In genomic region chrX:7670390-7670881, GRCm38 (mm10) we compare ENCODE assay signal across 8 mouse cellular contexts. TPM values are rescaled to one million over a fixed set of nuclear protein-coding genes. Genes with fewer than 3 reads are reported as not detected.
DNase-seq lines count a peak whose midpoint lies in the region; ATAC-seq and TF ChIP-seq lines count a peak whose summit lies in the region.

No protein-coding gene starts in this region.

- peak; percentile 33 for ATAC-seq in Patski
- ATAC-seq in lung, embryonic 15.5 days (ENCODE audit: borderline replicate concordance, extremely low read depth, low FRiP score, low TSS enrichment) = peak; percentile 78
- 0 out of 2 replicates have a peak, but pooled peaks have one; percentile 36 for ATAC-seq in neural tube, embryonic 15.5 days (ENCODE audit: low FRiP score)

- peaks cover 2% of the 10 kb centered on the region; the same call in 1 of the 2 replicates for H3K4me1 ChIP-seq in kidney, adult 2 months (ENCODE audit: control insufficient read depth, insufficient read depth, low read length)
- H3K4me1 ChIP-seq in lung, embryonic 15.5 days = peaks cover 16% of the 10 kb centered on the region
- H3K4me1 ChIP-seq in neural tube, embryonic 15.5 days = peaks cover 3% of the 10 kb centered on the region

- peak overlapping the region; percentile 50 for H3K9ac ChIP-seq in lung, embryonic 15.5 days
- no peak overlapping the region for H3K9ac ChIP-seq in neural tube, embryonic 15.5 days (replicated peaks)

- no peaks in the 10 kb centered on the region for H3K27me3 ChIP-seq in Patski
- no peaks in the 10 kb centered on the region for H3K27me3 ChIP-seq in kidney, adult 2 months (replicated peaks; ENCODE audit: control insufficient read depth, insufficient read depth, low read length)
- H3K27me3 ChIP-seq in lung, embryonic 15.5 days = no peaks in the 10 kb centered on the region
- H3K27me3 ChIP-seq in neural tube, embryonic 15.5 days (replicated peaks) = no peaks in the 10 kb centered on the region

- POLR2A ChIA-PET in Patski (lab: Charles Lee) = interaction anchor here (1.1 to 1.4 kb wide), 2 partner anchors 16 to 22 kb away, joined by 3 to 6 read pairs; no protein-coding TSS in a partner anchor

- peak overlapping the region; percentile 86 for H3K4me3 ChIP-seq in kidney, adult 2 months (ENCODE audit: insufficient read depth, low read depth, low read length)
- H3K4me3 ChIP-seq in lung, embryonic 15.5 days = peak overlapping the region; percentile 55
- H3K4me3 ChIP-seq in neural tube, embryonic 15.5 days (replicated peaks) = peak overlapping the region; percentile 35

- H3K27ac ChIP-seq in kidney, adult 2 months (ENCODE audit: insufficient read depth, low read depth, low read length) = peak overlapping the region; percentile 72
- peak overlapping the region; percentile 92 for H3K27ac ChIP-seq in lung, embryonic 15.5 days
- no peak overlapping the region for H3K27ac ChIP-seq in neural tube, embryonic 15.5 days (replicated peaks)

- peaks cover 2% of the 10 kb centered on the region; the same call in 1 of the 2 replicates for H3K36me3 ChIP-seq in kidney, adult 2 months (ENCODE audit: control insufficient read depth, insufficient read depth, low read length)
- H3K36me3 ChIP-seq in lung, embryonic 15.5 days = peaks cover 8% of the 10 kb centered on the region; the same call in 1 of the 2 replicates
- H3K36me3 ChIP-seq in neural tube, embryonic 15.5 days = no peaks in the 10 kb centered on the region

- CTCF ChIA-PET in Patski (lab: Charles Lee) = interaction anchor here (1.0 kb wide), 1 partner anchor 46 kb away, joined by 3 read pairs; no protein-coding TSS in a partner anchor

- WGBS in kidney, adult 2 months = 3% methylated on average over 17 of the region's 19 CpGs
- WGBS in lung, embryonic 15.5 days = 12% methylated on average over 12 of the region's 19 CpGs
- WGBS in neural tube, embryonic 15.5 days = 24% methylated on average over 19 of the region's 19 CpGs

- in situ Hi-C loops in Patski (cut with MboI; ENCODE audit: low pct_unique_long_range_greater_than_20kb) = no loop called here

- no peak for TF ChIP-seq CTCF in Patski (IDR thresholded peaks at IDR 0.05)
- no peak for TF ChIP-seq CTCF in kidney, adult 2 months (conservative IDR thresholded peaks at IDR 0.05; ENCODE audit: insufficient read depth, insufficient read length, low read depth, low read length)

- H3K9me3 ChIP-seq in lung, embryonic 15.5 days = no peaks in the 10 kb centered on the region
- H3K9me3 ChIP-seq in neural tube, embryonic 15.5 days (replicated peaks) = no peaks in the 10 kb centered on the region

- DNase-seq in A20 (ENCODE audit: low read depth, low spot score) (peak; percentile 90), Patski (ENCODE audit: low read depth, low spot score) (peak; percentile 19)
- peak; percentile 54 for DNase-seq in embryo, embryonic 9.5 days (ENCODE audit: extremely low spot score)
- peak; percentile 70 to 79 for DNase-seq in heart, adult 9 months (ENCODE audit: low spot score in 2 of 2)
- peak; percentile 66 for DNase-seq in kidney, adult 2 months
- peak; percentile 49 to 64 for DNase-seq in thymus, postnatal 36 days

- peak overlapping the region; percentile 56 for H3K4me2 ChIP-seq in lung, embryonic 15.5 days
- H3K4me2 ChIP-seq in neural tube, embryonic 15.5 days = peak overlapping the region; percentile 55

- no peak for TF ChIP-seq POLR2A in kidney, adult 2 months (IDR thresholded peaks at IDR 0.05; ENCODE audit: low read depth, low read length)

RNA-seq across cellular contexts. Expression of gene Plp2, which starts 0.8 kb away (rescaled TPM):
- polyA plus RNA-seq in Patski (2021) = 124 TPM
- 72.2 and 74.1 TPM in 2 replicates for polyA plus RNA-seq in kidney, adult 2 months (2012; rRNA removed)
- polyA plus RNA-seq in lung, embryonic 15.5 days (2015; fragmentation: Nextera tagmentation; extraction: Ambion mirVana) = 186 and 191 TPM in 2 replicates
- 20.3 and 50.6 TPM in 2 replicates for polyA plus RNA-seq in neural tube, embryonic 15.5 days (2015; fragmentation: Nextera tagmentation; extraction: Ambion mirVana)

RNA-seq across cellular contexts. Expression of gene Magix, which starts 10.6 kb away (rescaled TPM):
- polyA plus RNA-seq in Patski (2021) = 0.06 TPM
- 17.4 and 22.1 TPM in 2 replicates for polyA plus RNA-seq in kidney, adult 2 months (2012; rRNA removed)
- polyA plus RNA-seq in lung, embryonic 15.5 days (2015; fragmentation: Nextera tagmentation; extraction: Ambion mirVana) = 0.53 and 0.62 TPM in 2 replicates
- polyA plus RNA-seq in neural tube, embryonic 15.5 days (2015; fragmentation: Nextera tagmentation; extraction: Ambion mirVana) = 0.13 TPM in 1 of 2 replicates, not detected in the other

RNA-seq across cellular contexts. Expression of gene Prickle3, which starts 13.4 kb away (rescaled TPM):
- 0.05 TPM for polyA plus RNA-seq in Patski (2021)
- 8.9 and 9.2 TPM in 2 replicates for polyA plus RNA-seq in kidney, adult 2 months (2012; rRNA removed)
- polyA plus RNA-seq in lung, embryonic 15.5 days (2015; fragmentation: Nextera tagmentation; extraction: Ambion mirVana) = 8.5 and 8.8 TPM in 2 replicates
- polyA plus RNA-seq in neural tube, embryonic 15.5 days (2015; fragmentation: Nextera tagmentation; extraction: Ambion mirVana) = 1.7 and 3.8 TPM in 2 replicates

RNA-seq across cellular contexts. Expression of gene Gpkow, which starts 26.5 kb away (rescaled TPM):
- 36.4 TPM for polyA plus RNA-seq in Patski (2021)
- polyA plus RNA-seq in kidney, adult 2 months (2012; rRNA removed) = 8.2 and 10.9 TPM in 2 replicates
- 46.9 and 49.1 TPM in 2 replicates for polyA plus RNA-seq in lung, embryonic 15.5 days (2015; fragmentation: Nextera tagmentation; extraction: Ambion mirVana)
- 46.0 and 46.5 TPM in 2 replicates for polyA plus RNA-seq in neural tube, embryonic 15.5 days (2015; fragmentation: Nextera tagmentation; extraction: Ambion mirVana)

RNA-seq across cellular contexts. Expression of gene Syp, which starts 32.2 kb away (rescaled TPM):
- 1.1 TPM for polyA plus RNA-seq in Patski (2021)
- polyA plus RNA-seq in kidney, adult 2 months (2012; rRNA removed) = 8.0 and 9.2 TPM in 2 replicates
- 1.9 and 3.4 TPM in 2 replicates for polyA plus RNA-seq in lung, embryonic 15.5 days (2015; fragmentation: Nextera tagmentation; extraction: Ambion mirVana)
- 195 and 223 TPM in 2 replicates for polyA plus RNA-seq in neural tube, embryonic 15.5 days (2015; fragmentation: Nextera tagmentation; extraction: Ambion mirVana)

Comparison
In these comparisons a context has a peak if more than half of its experiments do, and no peak if none do; other contexts are left out.
1. DNase-seq: peak in every context shown above with its lines; median percentile 90 in A20; 74 in heart, adult 9 months; 66 in kidney, adult 2 months; 56 in thymus, postnatal 36 days; 54 in embryo, embryonic 9.5 days; 19 in Patski.
2. H3K4me3 ChIP-seq: peak in every context shown above with its lines; median percentile 86 in kidney, adult 2 months; 55 in lung, embryonic 15.5 days; 35 in neural tube, embryonic 15.5 days.
3. RNA of gene Magix, which starts 10.6 kb away (polyA plus RNA-seq): 17.4 to 22.1 TPM in kidney, adult 2 months; 0.53 to 0.62 TPM in lung, embryonic 15.5 days, 0.06 TPM in Patski (single experiment) and 0.13 TPM in neural tube, embryonic 15.5 days; every median in the first group is over 10 times any median in the second.
4. Peak in every context shown above with its lines, with median percentiles within 50 percentile points of each other: ATAC-seq.